Comparison of ENCODE assay signal across 9 mouse cellular contexts in genomic region chr2:163788484-163788883, GRCm38 (mm10). TPM values are rescaled to one million over a fixed set of nuclear protein-coding genes. Genes with fewer than 3 reads are reported as not detected.
A peak's percentile ranks its signal among the peaks of the same experiment; 100 is the strongest.
DNase-seq lines count a peak whose midpoint lies in the region; ATAC-seq and TF ChIP-seq lines count a peak whose summit lies in the region.
"Had no signal": no experiment of that assay in that cellular context is flagged by ENCODE, and none has a peak within 500 bp of the region (broad histone marks: within the 10 kb centered on the region; RNA-seq: fewer than 3 reads in every experiment).

No protein-coding gene starts in this region.

- peak; percentile 61 to 69 for DNase-seq in heart, adult 2 months
- DNase-seq in adipocyte (ENCODE audit: low spot score) = peak; percentile 93
- DNase-seq in heart, adult 9 months (ENCODE audit: low spot score in 2 of 2) = peak; percentile 58 to 70
- DNase-seq in layer of hippocampus, postnatal 10 days (ENCODE audit: low spot score in 2 of 2) = peak; percentile 79 to 82
- DNase-seq in lung, postnatal 4 days = peak; percentile 52 to 79
- peak; percentile 14 to 59 for DNase-seq in spleen, postnatal 10 days (ENCODE audit: low spot score in 2 of 2)

- H3K4me1 ChIP-seq in heart, adult 2 months (ENCODE audit: control insufficient read depth, insufficient read depth, low read length) = no peaks in the 10 kb centered on the region
- no peaks in the 10 kb centered on the region for H3K4me1 ChIP-seq in heart, embryonic 11.5 days (ENCODE audit: control insufficient read depth, insufficient read depth, low read length)
- H3K4me1 ChIP-seq: neural tube, embryonic 12.5 days had no signal

- 70% methylated on average over 4 of the region's 4 CpGs for WGBS in heart, adult 2 months
- 70% methylated on average over 4 of the region's 4 CpGs for WGBS in heart, embryonic 11.5 days (ENCODE audit: insufficient replicate concordance)

- peak; percentile 76 for TF ChIP-seq CTCF in heart, adult 2 months (IDR thresholded peaks at IDR 0.05)

- no peak overlapping the region for H3K27ac ChIP-seq in heart, adult 2 months
- no peak overlapping the region for H3K27ac ChIP-seq in heart, embryonic 11.5 days (ENCODE audit: low read depth, low read length)
- H3K27ac ChIP-seq: neural tube, embryonic 12.5 days had no signal

- H3K9me3 ChIP-seq in heart, embryonic 11.5 days (replicated peaks; ENCODE audit: control insufficient read depth, low read length) = no peaks in the 10 kb centered on the region
- H3K9me3 ChIP-seq: neural tube, embryonic 12.5 days had no signal

- no peaks in the 10 kb centered on the region for H3K79me2 ChIP-seq in heart, adult 2 months (replicated peaks; ENCODE audit: control insufficient read depth, insufficient read depth, low read length)

- H3K27me3 ChIP-seq in heart, adult 2 months (ENCODE audit: control insufficient read depth, insufficient read depth, low read length) = no peaks in the 10 kb centered on the region
- no peaks in the 10 kb centered on the region for H3K27me3 ChIP-seq in heart, embryonic 11.5 days (ENCODE audit: control insufficient read depth, insufficient read depth, low read length)
- H3K27me3 ChIP-seq: neural tube, embryonic 12.5 days had no signal

- no peak overlapping the region for H3K9ac ChIP-seq in heart, adult 2 months (ENCODE audit: low read depth, low read length)
- H3K9ac ChIP-seq in heart, embryonic 11.5 days (ENCODE audit: low read depth, low read length) = no peak overlapping the region
- H3K9ac ChIP-seq: neural tube, embryonic 12.5 days had no signal

- no peak for TF ChIP-seq POLR2A in heart, adult 2 months (IDR thresholded peaks at IDR 0.05; ENCODE audit: insufficient read depth, low read depth, low read length)

- intact Hi-C loops in heart, adult 2 months (cut with DNase I) = loop anchor here (10.0 kb wide), 4 partner anchors 64 to 254 kb away; partner anchors contain the start of genes Serinc3 and Ttpal

- peak; percentile 71; the same call in 1 of the 2 replicates for TF ChIP-seq EP300 in heart, adult 2 months (IDR thresholded peaks at IDR 0.05; ENCODE audit: insufficient read depth, low read depth, low read length)

- H3K4me3 ChIP-seq in heart, adult 2 months = no peak overlapping the region
- H3K4me3 ChIP-seq in heart, embryonic 11.5 days (ENCODE audit: low read depth, low read length) = no peak overlapping the region
- H3K4me3 ChIP-seq: neural tube, embryonic 12.5 days had no signal

- no peak overlapping the region for H3K4me2 ChIP-seq in heart, embryonic 11.5 days
- H3K4me2 ChIP-seq: neural tube, embryonic 12.5 days had no signal

- no peaks in the 10 kb centered on the region for H3K36me3 ChIP-seq in heart, adult 2 months (ENCODE audit: control insufficient read depth, insufficient read depth, low read length)
- no peaks in the 10 kb centered on the region for H3K36me3 ChIP-seq in heart, embryonic 11.5 days (ENCODE audit: control insufficient read depth, insufficient read depth, low read length)
- H3K36me3 ChIP-seq: neural tube, embryonic 12.5 days had no signal

- ATAC-seq in heart, embryonic 11.5 days (replicated peaks; ENCODE audit: insufficient number of reproducible peaks, low FRiP score, low TSS enrichment) = no peak
- peak; percentile 87 for ATAC-seq in common myeloid progenitor, adult 5-6 weeks (replicated peaks; ENCODE audit: low read depth, poor library complexity, severe bottlenecking)

RNA-seq across cellular contexts. Expression of gene Ccn5, which starts 32.2 kb away (rescaled TPM):
- 1 to 10 TPM; 1.3 to 2.6 TPM for total RNA-seq in heart, adult 2 months (2021)
- 11.6 and 18.4 TPM in 2 replicates for polyA plus RNA-seq in heart, adult 2 months (2012; rRNA removed)
- polyA plus RNA-seq in heart, embryonic 11.5 days (2014; fragmentation: Nextera tagmentation; extraction: Ambion mirVana) = 0.14 and 0.17 TPM in 2 replicates
- not detected in 2 replicates for total RNA-seq in common myeloid progenitor, adult 5-6 weeks (2017)
- total RNA-seq in layer of hippocampus, postnatal 10 days (2021) = under 1 TPM in 1 of 2 experiments, not detected in 1; 0.27 TPM

RNA-seq across cellular contexts. Expression of gene Ada, which starts 38.4 kb away (rescaled TPM):
- total RNA-seq in heart, adult 2 months (2021) = 1 to 10 TPM in 1 of 2 experiments, under 1 TPM in 1; 0.65 to 1.0 TPM
- 0.61 and 1.2 TPM in 2 replicates for polyA plus RNA-seq in heart, adult 2 months (2012; rRNA removed)
- 3.8 and 4.3 TPM in 2 replicates for polyA plus RNA-seq in heart, embryonic 11.5 days (2014; fragmentation: Nextera tagmentation; extraction: Ambion mirVana)
- total RNA-seq in common myeloid progenitor, adult 5-6 weeks (2017) = 16.9 and 17.6 TPM in 2 replicates
- 1 to 10 TPM; 3.0 to 3.3 TPM for total RNA-seq in layer of hippocampus, postnatal 10 days (2021)

Comparison
In these comparisons a context has a peak if more than half of its experiments do, and no peak if none do; other contexts are left out.
1. DNase-seq: peak in every context shown above with its lines; median percentile 93 in adipocyte; 80 in layer of hippocampus, postnatal 10 days; 66 in lung, postnatal 4 days; 65 in heart, adult 2 months; 64 in heart, adult 9 months; 36 in spleen, postnatal 10 days.